Mouse (Mus musculus) liver, embryonic 14 days (tissue): ENCODE measurements around the gene Eno3. TPM values are rescaled to one million over a fixed set of nuclear protein-coding genes. Genes with fewer than 3 reads are reported as not detected.

ENCODE experiments used
- polyA plus RNA-seq: library from polyadenylated mRNA; depleted of rRNA; stranded (reverse); fragments of >200 nt; gene quantifications from 2 replicates; pipeline ENCODE4 v1.2.3, GENCODE M21; 2012; rRNA removed

Eno3 gene
- polyA plus RNA-seq = 4.1 and 6.4 TPM in 2 replicates

DNA sequence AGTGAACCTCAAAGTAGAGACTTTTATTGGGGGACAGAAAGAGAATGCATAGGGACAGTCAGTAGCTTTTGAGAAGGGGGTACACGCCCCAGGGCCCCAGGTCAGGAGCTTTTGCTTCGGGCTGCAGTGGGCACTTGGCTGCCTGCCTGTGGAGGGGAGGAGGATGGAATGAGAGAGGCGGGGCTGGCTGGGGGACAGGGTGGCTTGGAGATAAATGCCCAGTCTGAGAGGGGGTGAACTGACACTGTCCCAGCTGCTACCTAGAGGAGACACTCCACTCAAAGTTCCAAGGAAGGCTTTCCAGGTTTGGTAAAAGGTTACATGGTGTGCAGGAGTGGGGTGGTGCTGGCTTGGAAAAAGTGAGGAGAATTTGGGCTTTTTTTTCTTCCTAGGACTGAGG lies at the start of gene Eno3:
Gene Eno3, plus strand, starts transcription at position 239 of the 400 bp plus-strand sequence.

DNA sequence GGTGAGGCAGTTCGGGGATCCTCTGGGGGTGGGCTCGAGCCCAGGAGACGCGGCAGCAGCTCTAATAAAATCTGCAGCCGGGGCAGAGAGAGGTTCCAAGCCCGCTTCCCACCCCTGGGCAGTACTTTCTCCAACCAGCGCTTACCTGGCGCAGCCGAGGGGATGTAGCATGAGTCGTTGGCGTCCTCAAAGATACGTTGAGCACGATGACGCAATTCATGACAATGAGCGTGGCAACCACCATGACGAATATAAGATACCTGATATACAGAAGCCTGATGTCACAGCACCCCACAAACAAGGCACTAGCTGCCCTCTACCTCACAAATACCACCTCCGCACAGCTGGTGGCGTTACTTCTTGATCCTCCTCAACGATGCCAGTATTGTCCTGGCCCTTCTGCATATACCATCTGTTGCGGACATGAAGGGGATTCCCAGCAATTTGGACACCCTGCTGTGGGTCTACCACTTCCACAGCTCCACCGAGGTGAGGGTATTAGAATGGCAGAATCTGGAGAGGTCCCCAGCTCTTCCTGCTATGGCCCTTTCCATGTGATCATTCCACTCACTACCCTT lies 41.4 kb upstream of the Eno3 start, which contains the start of gene 4930544D05Rik:
Gene 4930544D05Rik, plus strand, starts transcription at position 333 of the 578 bp plus-strand sequence.

GRCm38 (mm10) chr11:70619101-70619500 lies 37.9 kb upstream of the Eno3 start, which contains the start of gene Chrne:
TSS of gene Chrne (minus strand) at chr11:70619216.

GRCm38 (mm10) chr11:70638714-70639278 lies 18.2 kb upstream of the Eno3 start, which contains the start of gene Gp1ba:
TSS of gene Gp1ba (plus strand) at chr11:70639122.

GRCm38 (mm10) chr11:70646691-70647650 lies 10.0 kb upstream of the Eno3 start, which contains the start of the genes Rnf167 and Slc25a11:
TSS of gene Rnf167 (plus strand) at chr11:70647235.
TSS of gene Slc25a11 (minus strand) at chr11:70647479.

GRCm38 (mm10) chr11:70654198-70654922 lies 2.6 kb upstream of the Eno3 start, which contains the start of gene Pfn1:
TSS of gene Pfn1 (minus strand) at chr11:70654644.

GRCm38 (mm10) chr11:70668771-70669505 lies 11.9 kb downstream of the Eno3 start, which contains the start of gene Spag7:
TSS of gene Spag7 (minus strand) at chr11:70669416.

DNA sequence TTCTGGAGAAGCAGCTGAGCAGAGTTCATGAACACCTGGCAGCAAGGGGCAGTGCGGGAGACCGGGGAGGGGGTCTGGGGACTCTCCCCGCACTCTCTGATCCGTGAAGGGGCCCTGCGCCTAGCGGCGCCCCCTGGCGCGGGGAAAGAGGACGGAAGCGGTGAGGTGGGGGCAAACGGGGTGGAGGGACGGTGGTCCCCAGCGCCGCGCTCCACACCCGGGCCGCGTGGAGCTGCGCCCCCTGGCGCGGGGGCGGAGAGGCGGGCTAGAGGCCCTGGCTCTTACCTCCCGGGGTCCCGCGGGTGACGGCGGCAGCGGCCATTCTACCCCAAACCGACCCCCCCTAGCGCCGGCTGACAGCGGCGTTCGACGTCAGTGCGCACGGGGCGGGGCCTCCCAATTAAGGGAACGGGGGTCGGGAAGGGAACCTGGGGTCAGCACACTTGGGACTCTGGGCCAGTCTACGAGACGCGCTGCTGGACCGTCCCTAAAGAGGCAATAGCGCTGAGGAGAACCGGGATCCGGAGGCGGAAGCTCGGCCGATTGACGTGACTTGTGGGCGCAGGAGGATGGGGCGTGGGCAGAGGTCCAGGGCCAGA lies 30.7 kb downstream of the Eno3 start, which contains the start of gene Camta2:
Gene Camta2, minus strand, starts transcription at position 505 of the 599 bp plus-strand sequence.

DNA sequence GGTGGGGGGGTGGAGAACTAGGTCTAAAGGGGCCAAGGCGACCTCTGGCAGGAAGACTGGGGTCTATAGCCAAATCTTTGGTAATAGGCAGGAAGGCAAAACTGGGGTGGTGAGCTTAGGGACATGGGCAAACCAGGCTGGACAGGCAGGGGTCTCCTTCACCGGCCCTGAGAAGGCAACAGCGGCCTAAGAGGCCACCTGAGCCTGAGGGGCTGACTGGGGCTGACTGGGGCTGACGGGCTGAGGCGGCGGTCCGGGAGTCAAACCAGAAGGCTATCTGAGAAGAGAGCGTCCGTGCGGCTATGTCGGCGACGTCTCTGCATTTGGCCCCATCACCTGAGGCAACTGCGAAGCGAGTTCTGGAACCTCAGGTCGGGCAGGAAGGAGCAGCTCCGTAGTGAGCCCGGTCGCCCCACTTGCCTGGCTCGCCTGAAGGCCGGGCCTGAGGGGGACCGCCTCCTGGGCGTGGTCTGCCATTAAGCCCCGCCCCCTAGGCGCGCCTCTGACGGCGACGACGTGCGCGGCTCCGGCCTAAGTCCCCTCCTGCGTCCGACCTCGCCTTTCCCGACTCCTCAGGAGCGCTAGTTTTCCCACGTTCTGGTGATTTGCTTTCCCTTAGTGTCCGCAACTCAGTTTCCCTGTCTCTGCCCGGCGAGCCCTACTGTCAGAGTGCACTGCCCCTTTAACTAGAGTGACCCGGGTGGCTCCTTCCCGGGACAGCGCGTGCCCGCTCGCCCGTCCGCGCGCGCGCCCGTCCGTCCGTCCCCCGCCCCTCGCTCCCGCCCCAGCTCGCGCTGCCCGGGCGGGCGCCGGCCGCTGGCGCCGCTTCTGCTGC lies 42.9 kb downstream of the Eno3 start, which contains the start of the genes Inca1 and Kif1c:
Gene Inca1, minus strand, starts transcription at position 434 of the 835 bp plus-strand sequence.
Gene Kif1c, plus strand, starts transcription at position 827 of the 835 bp plus-strand sequence.

Other genes starting within 250 kb of the Eno3 start
- 9.3 and 10.8 TPM in 2 replicates for gene Pelp1, start 247.2 kb upstream of the Eno3 start, polyA plus RNA-seq
- 16.2 and 19.8 TPM in 2 replicates for gene Arrb2, start 224.6 kb upstream of the Eno3 start, polyA plus RNA-seq
- gene Med11, start 205.3 kb upstream of the Eno3 start, polyA plus RNA-seq = 13.8 and 13.9 TPM in 2 replicates
- 0.29 and 0.30 TPM in 2 replicates for gene Zmynd15, start 197.8 kb upstream of the Eno3 start, polyA plus RNA-seq
- gene Cxcl16, start 197.2 kb upstream of the Eno3 start, polyA plus RNA-seq = 0.85 and 1.2 TPM in 2 replicates
- gene Tm4sf5, start 152.0 kb upstream of the Eno3 start, polyA plus RNA-seq = 0.66 and 1.0 TPM in 2 replicates
- gene Vmo1, start 142.6 kb upstream of the Eno3 start, polyA plus RNA-seq = 0.23 and 0.41 TPM in 2 replicates
- gene Gltpd2, start 138.0 kb upstream of the Eno3 start, polyA plus RNA-seq = 8.8 and 10.9 TPM in 2 replicates
- gene Psmb6, start 131.8 kb upstream of the Eno3 start, polyA plus RNA-seq = 160 and 165 TPM in 2 replicates
- gene Gm40193, start 124.3 kb upstream of the Eno3 start, polyA plus RNA-seq = not detected in 2 replicates
- gene Pld2, start 117.1 kb upstream of the Eno3 start, polyA plus RNA-seq = 2.0 and 2.3 TPM in 2 replicates
- 12.1 and 13.7 TPM in 2 replicates for gene Mink1, start 94.3 kb upstream of the Eno3 start, polyA plus RNA-seq
- not detected in 2 replicates for gene 4930544D05Rik, start 41.4 kb upstream of the Eno3 start, polyA plus RNA-seq
- 0.06 TPM in 1 of 2 replicates, not detected in the other for gene Chrne, start 38.0 kb upstream of the Eno3 start, polyA plus RNA-seq
- gene Gp1ba, start 18.1 kb upstream of the Eno3 start, polyA plus RNA-seq = 3.2 and 4.8 TPM in 2 replicates
- 44.9 and 50.6 TPM in 2 replicates for gene Rnf167, start 10.0 kb upstream of the Eno3 start, polyA plus RNA-seq
- 34.1 and 39.6 TPM in 2 replicates for gene Slc25a11, start 9.7 kb upstream of the Eno3 start, polyA plus RNA-seq
- gene Pfn1, start 2.6 kb upstream of the Eno3 start, polyA plus RNA-seq = 355 and 466 TPM in 2 replicates
- 48.0 and 50.2 TPM in 2 replicates for gene Spag7, start 12.2 kb downstream of the Eno3 start, polyA plus RNA-seq
- gene Camta2, start 30.9 kb downstream of the Eno3 start, polyA plus RNA-seq = 2.2 and 3.1 TPM in 2 replicates
- gene Inca1, start 43.0 kb downstream of the Eno3 start, polyA plus RNA-seq = 0.77 and 0.98 TPM in 2 replicates
- gene Kif1c, start 43.3 kb downstream of the Eno3 start, polyA plus RNA-seq = 5.4 and 5.8 TPM in 2 replicates
- gene Zfp3, start 107.0 kb downstream of the Eno3 start, polyA plus RNA-seq = 0.70 and 0.74 TPM in 2 replicates
- gene Scimp, start 155.4 kb downstream of the Eno3 start, polyA plus RNA-seq = 0.17 and 0.24 TPM in 2 replicates
- gene Rabep1, start 187.6 kb downstream of the Eno3 start, polyA plus RNA-seq = 4.3 and 4.5 TPM in 2 replicates